Mouse (Mus musculus): Measurements from ENCODE around the gene Fndc9. TPM values are rescaled to one million over a fixed set of nuclear protein-coding genes. Genes with fewer than 3 reads are reported as not detected.

Fndc9 gene
- total and polyA plus RNA-seq, 3 experiments, result 0.11 TPM; not detected in 2

DNA sequence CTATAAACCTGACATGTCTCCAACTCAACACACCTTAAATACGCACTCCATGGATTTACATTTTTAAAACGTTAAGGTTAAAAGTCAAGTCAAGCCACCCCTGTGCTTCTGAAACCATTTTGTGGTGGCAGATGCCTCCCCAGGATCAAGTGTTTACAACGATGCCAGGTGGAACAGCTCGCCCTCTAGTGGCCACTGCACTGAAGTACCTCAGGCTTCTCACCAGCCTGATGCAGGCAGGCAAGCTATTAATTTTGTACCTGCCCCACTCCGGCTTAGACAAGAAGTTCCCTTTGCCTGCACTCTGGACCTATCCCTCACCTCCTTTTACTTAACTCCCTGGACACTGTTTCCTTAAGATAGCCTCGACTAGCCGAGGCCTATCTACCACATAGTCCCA, 16.7 kb downstream of the Fndc9 start:
- H3K36me3 ChIP-seq (replicated peaks), result no peaks in the 10 kb centered on the region
- peak; percentile 91 for TF ChIP-seq CTCF (IDR thresholded peaks at IDR 0.05; ENCODE audit: low read depth, low read length)
- no peak for TF ChIP-seq GATA1 (IDR thresholded peaks at IDR 0.05; ENCODE audit: borderline replicate concordance, low read length)
- ATAC-seq (ENCODE audit: extremely low read depth, insufficient number of reproducible peaks, low FRiP score, poor library complexity, severe bottlenecking), result 0 out of 2 replicates have a peak, but pooled peaks have one; percentile 40

DNA sequence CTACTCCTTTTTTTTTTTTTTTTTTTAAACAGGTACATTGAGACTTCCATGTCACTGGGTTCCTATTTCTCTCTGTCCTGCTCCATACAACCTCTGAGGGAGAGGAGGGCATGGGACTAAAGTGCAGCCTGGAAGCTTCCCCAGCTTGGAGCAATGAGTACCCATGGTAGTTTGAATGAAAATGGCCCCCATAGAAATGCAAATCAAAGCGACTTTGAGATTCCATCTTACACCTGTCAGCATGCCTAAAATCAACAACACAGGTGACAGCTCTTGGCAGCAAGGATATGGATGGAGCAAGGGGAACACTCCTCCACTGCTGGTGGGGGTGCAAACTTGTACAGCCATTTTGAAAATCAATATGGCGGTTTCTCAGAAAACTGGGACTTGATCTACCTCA, 20.0 kb downstream of the Fndc9 start:
- Histone ChIP-seq H3K9me3 (replicated peaks) (no peaks in the 10 kb centered on the region), H3K36me3 (replicated peaks) (no peaks in the 10 kb centered on the region), H3K4me1 (ENCODE audit: insufficient read depth, low read depth, low read length) (no peaks in the 10 kb centered on the region), H3K27me3 (ENCODE audit: insufficient read depth, low read length) (no peaks in the 10 kb centered on the region; the same call in 1 of the 2 replicates), H3K4me3 (ENCODE audit: low read depth, low read length) (no peak overlapping the region)
- no peak for TF ChIP-seq TAL1 (conservative IDR thresholded peaks at IDR 0.05; ENCODE audit: low read depth, low read length)
- TF ChIP-seq POLR2AphosphoS5 (IDR thresholded peaks at IDR 0.05; ENCODE audit: insufficient replicate concordance, low read depth, low read length), result no peak
- TF ChIP-seq GATA1 (IDR thresholded peaks at IDR 0.05; ENCODE audit: borderline replicate concordance, low read length), result no peak
- no peak for TF ChIP-seq CTCF (IDR thresholded peaks at IDR 0.05; ENCODE audit: low read depth, low read length)
- TF ChIP-seq GATA2 (IDR thresholded peaks at IDR 0.05; ENCODE audit: borderline replicate concordance, low read depth, low read length), result no peak
- ATAC-seq (ENCODE audit: extremely low read depth, insufficient number of reproducible peaks, low FRiP score, poor library complexity, severe bottlenecking) (no peak), DNase-seq (ENCODE audit: low spot score) (no peak)

More for the DNA sequence above, 16.7 kb downstream of the Fndc9 start:
- peak; percentile 20 for DNase-seq (ENCODE audit: low spot score)
- H3K27me3 ChIP-seq (ENCODE audit: insufficient read depth, low read length), result no peaks in the 10 kb centered on the region
- no peak overlapping the region for H3K4me3 ChIP-seq (ENCODE audit: low read depth, low read length)
- H3K4me1 ChIP-seq (ENCODE audit: insufficient read depth, low read depth, low read length), result no peaks in the 10 kb centered on the region
- H3K9me3 ChIP-seq (replicated peaks), result no peaks in the 10 kb centered on the region

DNA sequence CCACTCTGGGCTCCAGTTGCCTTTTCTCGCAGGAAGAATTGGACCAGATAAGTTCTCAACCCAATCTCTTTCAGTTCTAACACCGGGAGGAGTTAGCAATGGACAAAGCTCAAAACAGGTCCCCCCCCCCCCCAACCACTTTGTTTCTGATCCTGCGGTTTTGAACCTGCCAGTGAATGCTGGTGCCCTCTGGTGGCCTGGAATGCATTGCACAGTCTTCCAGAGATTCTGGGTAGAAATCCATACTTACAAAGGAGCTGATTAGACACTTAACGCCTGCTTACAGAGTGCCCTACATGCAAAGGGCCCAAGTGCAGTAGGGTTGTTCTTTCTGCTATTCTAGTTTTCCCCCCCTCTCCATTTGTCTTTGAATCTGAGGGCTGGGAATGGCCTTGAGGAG, 22.9 kb downstream of the Fndc9 start:
- H3K36me3 ChIP-seq (replicated peaks), result no peaks in the 10 kb centered on the region
- H3K27me3 ChIP-seq (ENCODE audit: insufficient read depth, low read length), result no peaks in the 10 kb centered on the region; the same call in 1 of the 2 replicates
- no peaks in the 10 kb centered on the region for H3K9me3 ChIP-seq (replicated peaks)
- DNase-seq (ENCODE audit: low spot score) (no peak), ATAC-seq (ENCODE audit: extremely low read depth, insufficient number of reproducible peaks, low FRiP score, poor library complexity, severe bottlenecking) (no peak)
- no peak overlapping the region for H3K4me3 ChIP-seq (ENCODE audit: low read depth, low read length)
- TF ChIP-seq POLR2AphosphoS5 (IDR thresholded peaks at IDR 0.05; ENCODE audit: insufficient replicate concordance, low read depth, low read length), result no peak
- H3K4me1 ChIP-seq (ENCODE audit: insufficient read depth, low read depth, low read length), result no peaks in the 10 kb centered on the region

DNA sequence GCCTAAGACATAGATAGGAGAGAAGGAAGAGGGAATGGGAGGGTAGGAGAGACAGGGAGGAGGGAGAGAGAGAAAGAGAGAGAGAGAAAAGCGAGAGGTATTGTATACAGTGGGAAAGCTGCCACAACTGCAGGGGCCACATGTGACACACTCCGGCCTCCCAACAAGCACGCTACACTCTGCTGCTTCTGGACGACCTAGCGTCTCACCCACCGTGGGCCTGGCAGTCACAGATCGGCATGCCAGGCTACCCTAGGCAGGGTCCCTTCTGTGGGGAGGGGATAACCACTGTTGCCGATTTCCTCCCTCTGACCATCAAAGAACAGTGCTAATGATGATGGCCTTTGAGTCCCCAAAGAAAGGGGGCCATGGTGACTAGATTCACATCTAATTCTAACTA, 23.4 kb downstream of the Fndc9 start:
- DNase-seq (ENCODE audit: low spot score), result no peak

DNA sequence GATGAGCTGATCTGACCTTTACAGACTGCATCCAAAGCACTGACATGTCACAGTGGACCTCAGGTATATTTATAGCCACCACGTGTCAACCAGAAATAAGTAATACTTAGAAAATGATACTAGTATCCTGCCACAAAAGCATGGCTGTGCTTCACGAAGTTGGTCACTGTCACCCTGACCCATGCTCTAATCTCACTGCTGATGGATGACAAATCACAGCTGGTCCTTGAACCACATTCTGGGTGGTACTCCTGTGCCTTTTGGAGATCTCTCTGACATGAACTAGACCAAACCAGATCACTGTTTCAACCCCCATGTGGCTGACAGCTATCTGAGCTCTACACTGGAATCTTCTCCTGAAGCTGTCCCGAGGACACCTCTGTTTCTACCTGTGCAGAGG, 27.5 kb downstream of the Fndc9 start:
- H3K36me3 ChIP-seq (replicated peaks), result no peaks in the 10 kb centered on the region
- TF ChIP-seq TAL1 (conservative IDR thresholded peaks at IDR 0.05; ENCODE audit: low read depth, low read length) (no peak), CTCF (IDR thresholded peaks at IDR 0.05; ENCODE audit: low read depth, low read length) (no peak), GATA2 (IDR thresholded peaks at IDR 0.05; ENCODE audit: borderline replicate concordance, low read depth, low read length) (no peak), GATA1 (IDR thresholded peaks at IDR 0.05; ENCODE audit: borderline replicate concordance, low read length) (no peak), POLR2AphosphoS5 (IDR thresholded peaks at IDR 0.05; ENCODE audit: insufficient replicate concordance, low read depth, low read length) (no peak)

More for the DNA sequence above, 23.4 kb downstream of the Fndc9 start:
- ATAC-seq (ENCODE audit: extremely low read depth, insufficient number of reproducible peaks, low FRiP score, poor library complexity, severe bottlenecking), result no peak
- H3K9me3 ChIP-seq (replicated peaks), result no peaks in the 10 kb centered on the region
- TF ChIP-seq TAL1 (conservative IDR thresholded peaks at IDR 0.05; ENCODE audit: low read depth, low read length) (no peak), GATA2 (IDR thresholded peaks at IDR 0.05; ENCODE audit: borderline replicate concordance, low read depth, low read length) (no peak), POLR2AphosphoS5 (IDR thresholded peaks at IDR 0.05; ENCODE audit: insufficient replicate concordance, low read depth, low read length) (no peak), CTCF (IDR thresholded peaks at IDR 0.05; ENCODE audit: low read depth, low read length) (no peak), GATA1 (IDR thresholded peaks at IDR 0.05; ENCODE audit: borderline replicate concordance, low read length) (no peak)
- no peak overlapping the region; the same call in 1 of the 2 replicates for H3K4me3 ChIP-seq (ENCODE audit: low read depth, low read length)
- no peaks in the 10 kb centered on the region; the same call in 1 of the 2 replicates for H3K27me3 ChIP-seq (ENCODE audit: insufficient read depth, low read length)
- H3K4me1 ChIP-seq (ENCODE audit: insufficient read depth, low read depth, low read length), result no peaks in the 10 kb centered on the region
- no peaks in the 10 kb centered on the region for H3K36me3 ChIP-seq (replicated peaks)

DNA sequence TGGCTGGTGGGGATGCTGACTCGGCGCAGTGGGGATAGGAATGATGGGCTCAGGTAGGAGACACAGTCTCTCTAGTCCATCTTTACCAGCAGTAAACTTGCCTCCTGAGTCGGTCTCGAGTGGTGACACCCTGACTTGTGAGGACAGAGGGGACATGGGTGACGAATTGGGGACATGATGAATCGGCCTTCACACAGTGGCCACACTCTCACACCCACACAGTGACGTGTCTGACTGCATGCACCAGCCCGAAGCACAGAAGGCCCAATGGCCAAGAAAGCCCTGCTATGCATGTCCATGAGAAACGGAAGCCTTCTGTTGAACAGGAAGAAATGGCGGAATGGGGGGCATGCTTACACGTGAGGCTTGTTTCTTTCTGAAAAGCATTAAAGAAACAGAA, 28.0 kb downstream of the Fndc9 start:
- Histone ChIP-seq H3K9me3 (replicated peaks) (no peaks in the 10 kb centered on the region), H3K4me3 (ENCODE audit: low read depth, low read length) (no peak overlapping the region), H3K36me3 (replicated peaks) (no peaks in the 10 kb centered on the region), H3K27me3 (ENCODE audit: insufficient read depth, low read length) (no peaks in the 10 kb centered on the region; the same call in 1 of the 2 replicates), H3K4me1 (ENCODE audit: insufficient read depth, low read depth, low read length) (no peaks in the 10 kb centered on the region)
- TF ChIP-seq POLR2AphosphoS5 (IDR thresholded peaks at IDR 0.05; ENCODE audit: insufficient replicate concordance, low read depth, low read length), result no peak
- no peak for TF ChIP-seq TAL1 (conservative IDR thresholded peaks at IDR 0.05; ENCODE audit: low read depth, low read length)
- no peak for TF ChIP-seq CTCF (IDR thresholded peaks at IDR 0.05; ENCODE audit: low read depth, low read length)
- TF ChIP-seq GATA1 (IDR thresholded peaks at IDR 0.05; ENCODE audit: borderline replicate concordance, low read length), result no peak
- no peak for TF ChIP-seq GATA2 (IDR thresholded peaks at IDR 0.05; ENCODE audit: borderline replicate concordance, low read depth, low read length)
- ATAC-seq (ENCODE audit: extremely low read depth, insufficient number of reproducible peaks, low FRiP score, poor library complexity, severe bottlenecking) (no peak), DNase-seq (ENCODE audit: low spot score) (no peak)

More for the DNA sequence above, 27.5 kb downstream of the Fndc9 start:
- ATAC-seq (ENCODE audit: extremely low read depth, insufficient number of reproducible peaks, low FRiP score, poor library complexity, severe bottlenecking) (no peak), DNase-seq (ENCODE audit: low spot score) (no peak)
- H3K27me3 ChIP-seq (ENCODE audit: insufficient read depth, low read length), result no peaks in the 10 kb centered on the region; the same call in 1 of the 2 replicates
- no peak overlapping the region for H3K4me3 ChIP-seq (ENCODE audit: low read depth, low read length)
- H3K9me3 ChIP-seq (replicated peaks), result no peaks in the 10 kb centered on the region
- no peaks in the 10 kb centered on the region for H3K4me1 ChIP-seq (ENCODE audit: insufficient read depth, low read depth, low read length)

DNA sequence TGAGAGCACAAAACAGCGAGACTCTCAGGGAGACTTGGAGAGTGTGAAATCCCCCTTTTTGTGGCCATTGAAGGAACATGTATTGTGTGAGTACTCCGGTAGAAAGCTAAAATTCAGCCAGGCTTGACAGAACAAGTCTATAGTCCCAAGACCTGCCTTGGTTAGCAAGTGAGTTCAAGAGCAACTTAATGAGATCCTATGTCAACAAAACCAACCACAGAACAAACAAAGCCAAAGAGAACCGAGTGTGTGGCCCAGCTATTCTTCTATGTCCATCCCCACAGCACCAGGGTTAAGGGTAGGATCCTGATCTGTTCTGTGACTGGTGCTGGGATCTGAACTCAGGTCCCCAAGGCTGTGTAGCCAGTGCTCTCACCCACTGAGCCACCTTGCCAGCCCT, 29.3 kb downstream of the Fndc9 start:
- DNase-seq (ENCODE audit: low spot score), result no peak
- Histone ChIP-seq H3K9me3 (replicated peaks) (no peaks in the 10 kb centered on the region), H3K4me1 (ENCODE audit: insufficient read depth, low read depth, low read length) (no peaks in the 10 kb centered on the region), H3K36me3 (replicated peaks) (no peaks in the 10 kb centered on the region), H3K4me3 (ENCODE audit: low read depth, low read length) (no peak overlapping the region), H3K27me3 (ENCODE audit: insufficient read depth, low read length) (no peaks in the 10 kb centered on the region; the same call in 1 of the 2 replicates)
- no peak for TF ChIP-seq TAL1 (conservative IDR thresholded peaks at IDR 0.05; ENCODE audit: low read depth, low read length)
- no peak for TF ChIP-seq GATA2 (IDR thresholded peaks at IDR 0.05; ENCODE audit: borderline replicate concordance, low read depth, low read length)
- no peak for TF ChIP-seq GATA1 (IDR thresholded peaks at IDR 0.05; ENCODE audit: borderline replicate concordance, low read length)
- TF ChIP-seq CTCF (IDR thresholded peaks at IDR 0.05; ENCODE audit: low read depth, low read length), result no peak
- no peak for TF ChIP-seq POLR2AphosphoS5 (IDR thresholded peaks at IDR 0.05; ENCODE audit: insufficient replicate concordance, low read depth, low read length)
- no peak for ATAC-seq (ENCODE audit: extremely low read depth, insufficient number of reproducible peaks, low FRiP score, poor library complexity, severe bottlenecking)

Measured in G1E (cell line).